Mouse (Mus musculus) liver, embryonic 14.5 days (tissue): ENCODE results near the gene Ovca2.

Source experiments
- CTCF ChIP-seq: IDR thresholded peaks from 2 replicates; pipeline ENCODE4 v1.5.1; 2016; ENCODE audit warnings: antibody characterized with exemption, low read depth, control low read depth
- EP300 ChIP-seq: IDR thresholded peaks from 2 replicates; pipeline ENCODE4 v1.6.1; 2016; ENCODE audit warnings: antibody characterized with exemption, low read depth

DNA sequence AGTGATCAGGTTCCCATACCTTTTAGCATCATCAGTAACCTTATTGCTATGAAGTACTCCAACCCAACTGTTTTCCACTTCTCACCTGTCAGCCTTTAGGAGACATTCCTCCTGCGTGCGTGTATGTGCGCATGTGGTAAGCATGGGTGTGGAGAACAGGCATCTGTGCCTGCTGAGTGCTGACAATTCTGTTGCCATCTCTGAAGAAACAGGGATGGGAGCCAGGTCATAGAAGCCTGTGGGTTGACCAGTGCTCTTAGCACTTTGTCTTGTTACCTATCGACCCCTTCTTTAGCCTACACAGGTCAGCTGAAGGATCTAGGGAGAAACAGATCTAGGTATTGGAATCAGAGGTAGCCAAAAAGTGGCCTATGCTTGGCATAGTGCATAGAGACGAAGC is 45.2 kb downstream of the Ovca2 start:
- no peak for TF ChIP-seq EP300
- no peak for TF ChIP-seq CTCF
